Mouse (Mus musculus): ENCODE results near the gene Prss1.
"Not testable (repeated sequence)": the region's sequence is repeated elsewhere in the genome, so short reads cannot be mapped to it uniquely, and the experiment has no call there.

Gene Prss1

DNA sequence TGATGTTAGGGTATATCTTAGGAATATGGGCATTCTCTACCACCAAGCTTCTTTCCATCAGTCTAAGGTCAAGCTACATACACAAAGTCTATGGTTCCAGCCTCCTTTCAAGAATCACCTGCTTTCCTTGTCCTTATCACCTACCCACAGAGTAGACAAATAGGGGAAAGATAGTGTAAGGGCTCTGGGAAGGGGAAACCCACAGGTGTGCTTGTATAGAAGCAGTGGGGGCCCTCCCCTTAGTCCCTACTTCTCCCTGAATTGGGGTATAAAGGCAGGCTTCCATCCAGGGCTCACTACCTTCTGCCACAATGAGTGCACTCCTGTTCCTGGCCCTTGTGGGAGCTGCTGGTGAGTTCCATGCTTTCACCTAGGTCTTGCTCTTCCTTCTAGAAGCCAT is at the start of gene Prss1:
Prss1 (plus strand) TSS at position 301 of the 400 bp plus-strand sequence.
- not testable (repeated sequence) for DNase-seq (ENCODE audit: inconsistent ontology term)

GRCm38 (mm10) chr6:41442261-41442660 is 16.5 kb upstream of the Prss1 start:
- DNase-seq (ENCODE audit: inconsistent ontology term) = not testable (repeated sequence)

DNA sequence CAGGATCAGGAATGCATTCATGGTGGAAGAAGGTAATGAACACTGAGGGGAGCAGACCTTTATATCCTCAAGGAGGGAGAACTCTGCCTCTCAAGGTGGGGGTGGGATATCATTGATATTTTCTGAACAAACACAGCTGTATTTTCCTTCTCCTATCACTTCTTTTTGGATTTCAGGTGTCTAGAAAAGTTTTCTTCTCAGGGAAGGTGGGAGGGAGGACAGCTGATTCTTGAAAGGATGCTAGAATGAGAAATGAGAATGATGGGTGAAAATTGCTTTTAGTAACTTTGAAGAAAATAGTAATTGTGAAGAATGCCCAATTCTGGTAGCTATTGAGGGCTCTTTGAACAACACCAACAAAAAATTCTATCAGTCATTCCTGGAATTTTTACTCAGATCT is 12.7 kb upstream of the Prss1 start, which contains the start of gene Gm10334:
Gm10334 (minus strand) TSS at position 101 of the 400 bp plus-strand sequence.
- not testable (repeated sequence) for DNase-seq (ENCODE audit: inconsistent ontology term)

- DNase-seq (ENCODE audit: inconsistent ontology term) = no peak
Observed at GRCm38 (mm10) chr6:41499374-41499773, 40.6 kb downstream of the Prss1 start.

GRCm38 (mm10) chr6:41504915-41505314 is 46.2 kb downstream of the Prss1 start:
- no peak for DNase-seq (ENCODE audit: inconsistent ontology term)

DNA sequence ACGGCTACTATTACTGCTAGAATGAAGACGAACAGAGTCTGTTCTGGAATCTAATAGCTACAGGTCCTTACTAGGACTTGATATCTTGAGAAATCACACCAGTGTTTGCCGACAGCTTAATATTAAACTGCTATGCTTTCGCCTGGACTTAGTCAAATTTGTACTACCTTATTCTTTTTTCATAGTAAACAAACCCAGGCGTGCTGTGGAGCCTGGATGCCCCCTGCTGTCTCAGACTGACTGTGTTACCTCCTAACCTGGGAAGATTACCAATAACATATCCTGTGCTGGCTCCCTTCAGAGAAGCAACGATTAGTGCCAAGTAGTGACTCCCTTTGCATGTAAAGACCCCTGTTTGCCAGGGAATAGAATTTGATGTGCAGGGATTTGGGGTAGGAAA is 46.6 kb downstream of the Prss1 start:
- DNase-seq (ENCODE audit: inconsistent ontology term) = no peak
